Mouse (Mus musculus) megakaryocyte, embryonic 14.5 days (primary cell): ENCODE measurements around the gene Mtfr2.

Source experiments
- FLI1 ChIP-seq: IDR thresholded peaks from 2 replicates; pipeline ENCODE4 v1.6.1; 2012; ENCODE audit warnings: low read length, inconsistent platforms, mixed read lengths
- GATA1 ChIP-seq: IDR thresholded peaks from 3 replicates; pipeline ENCODE4 v1.6.1; 2012; ENCODE audit warnings: mixed read lengths, low read length, inconsistent platforms, borderline replicate concordance

DNA sequence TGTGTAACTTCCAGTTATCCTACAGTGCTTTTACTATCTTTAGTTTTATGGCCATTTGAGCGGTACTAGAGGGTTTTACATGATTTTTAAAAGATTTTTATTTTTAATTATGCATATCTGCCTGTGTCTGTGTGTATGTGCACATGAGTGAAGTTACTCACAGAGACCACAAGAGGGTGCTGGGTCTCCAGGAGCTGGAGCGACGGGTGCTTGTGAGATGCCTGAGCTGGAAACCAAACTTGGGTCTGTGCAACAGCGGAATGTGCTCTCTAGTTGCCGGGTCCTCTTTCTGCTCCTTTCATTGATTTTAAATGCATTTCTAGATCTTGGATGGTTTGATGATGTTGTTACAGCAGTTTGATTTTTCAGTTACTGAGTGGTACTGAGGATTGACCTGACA lies 24.5 kb downstream of the Mtfr2 start:
- TF ChIP-seq GATA1 (no peak), FLI1 (no peak)
